Mouse (Mus musculus): ENCODE measurements around the gene Bcl2. TPM values are rescaled to one million over a fixed set of nuclear protein-coding genes. Genes with fewer than 3 reads are reported as not detected.

Bcl2 gene
- polyA plus RNA-seq, 1 experiment from 2014 or later, result 11.5 TPM

GRCm38 (mm10) chr1:106602941-106603340 lies 111.1 kb downstream of the Bcl2 start:
- peak; percentile 53; the same call in 1 of the 2 replicates for ATAC-seq (ENCODE audit: low FRiP score, low read depth)
- no peak overlapping the region for H3K9ac ChIP-seq
- no peaks in the 10 kb centered on the region for H3K27me3 ChIP-seq (replicated peaks)
- peaks cover 16% of the 10 kb centered on the region; the same call in 1 of the 2 replicates for H3K4me1 ChIP-seq
- no peak overlapping the region for H3K4me3 ChIP-seq
- WGBS, result 36% methylated on average over 6 of the region's 6 CpGs
- H3K36me3 ChIP-seq, result no peaks in the 10 kb centered on the region
- H3K27ac ChIP-seq, result no peak overlapping the region
- 0 out of 2 replicates have a peak overlapping the region, but pooled peaks have one; percentile 1 for H3K4me2 ChIP-seq (replicated peaks)
- no peaks in the 10 kb centered on the region for H3K9me3 ChIP-seq

- H3K36me3 ChIP-seq, result no peaks in the 10 kb centered on the region
- H3K27me3 ChIP-seq (replicated peaks), result no peaks in the 10 kb centered on the region
- H3K4me1 ChIP-seq, result peaks cover 16% of the 10 kb centered on the region; the same call in 1 of the 2 replicates
- WGBS, result 57% methylated on average over 5 of the region's 5 CpGs
- no peak overlapping the region for H3K9ac ChIP-seq
- H3K4me2 ChIP-seq (replicated peaks), result no peak overlapping the region
- no peak overlapping the region for H3K27ac ChIP-seq
- no peak overlapping the region for H3K4me3 ChIP-seq
- H3K9me3 ChIP-seq, result no peaks in the 10 kb centered on the region
- no peak for ATAC-seq (ENCODE audit: low FRiP score, low read depth)
Observed at GRCm38 (mm10) chr1:106602536-106602935, 111.5 kb downstream of the Bcl2 start.

- H3K27ac ChIP-seq, result no peak overlapping the region
- no peaks in the 10 kb centered on the region for H3K27me3 ChIP-seq (replicated peaks)
- H3K9me3 ChIP-seq, result no peaks in the 10 kb centered on the region
- no peak overlapping the region for H3K4me3 ChIP-seq
- no peaks in the 10 kb centered on the region for H3K36me3 ChIP-seq
- H3K9ac ChIP-seq, result no peak overlapping the region
- H3K4me1 ChIP-seq, result peaks cover 16% of the 10 kb centered on the region; the same call in 1 of the 2 replicates
- H3K4me2 ChIP-seq (replicated peaks), result no peak overlapping the region
- ATAC-seq (ENCODE audit: low FRiP score, low read depth), result no peak
- 90% methylated on average over 4 of the region's 4 CpGs for WGBS
Observed at GRCm38 (mm10) chr1:106601247-106601646, 112.8 kb downstream of the Bcl2 start.

GRCm38 (mm10) chr1:106600841-106601240 lies 113.2 kb downstream of the Bcl2 start:
- H3K27me3 ChIP-seq (replicated peaks), result no peaks in the 10 kb centered on the region
- no peaks in the 10 kb centered on the region for H3K9me3 ChIP-seq
- no peak overlapping the region for H3K27ac ChIP-seq
- H3K4me2 ChIP-seq (replicated peaks), result no peak overlapping the region
- no peak overlapping the region for H3K9ac ChIP-seq
- no peak for ATAC-seq (ENCODE audit: low FRiP score, low read depth)
- H3K36me3 ChIP-seq, result no peaks in the 10 kb centered on the region
- H3K4me1 ChIP-seq, result peaks cover 16% of the 10 kb centered on the region; the same call in 1 of the 2 replicates
- 85% methylated on average over 5 of the region's 5 CpGs for WGBS
- H3K4me3 ChIP-seq, result no peak overlapping the region

GRCm38 (mm10) chr1:106598292-106598583 lies 115.8 kb downstream of the Bcl2 start:
- H3K4me1 ChIP-seq, result peaks cover 11% of the 10 kb centered on the region; the same call in 1 of the 2 replicates
- H3K36me3 ChIP-seq, result no peaks in the 10 kb centered on the region
- no peak overlapping the region for H3K4me3 ChIP-seq
- WGBS, result 90% methylated on average over 2 of the region's 2 CpGs
- H3K27me3 ChIP-seq (replicated peaks), result no peaks in the 10 kb centered on the region
- no peaks in the 10 kb centered on the region for H3K9me3 ChIP-seq
- H3K27ac ChIP-seq, result no peak overlapping the region
- no peak overlapping the region for H3K9ac ChIP-seq
- ATAC-seq (ENCODE audit: low FRiP score, low read depth), result no peak
- H3K4me2 ChIP-seq (replicated peaks), result no peak overlapping the region

GRCm38 (mm10) chr1:106597575-106598291 lies 116.3 kb downstream of the Bcl2 start:
- Histone ChIP-seq H3K4me2 (replicated peaks) (no peak overlapping the region), H3K27me3 (replicated peaks) (no peaks in the 10 kb centered on the region), H3K4me1 (0 out of 2 replicates have a peak, but pooled peaks cover 6% of the 10 kb centered on the region), H3K9ac (no peak overlapping the region), H3K9me3 (no peaks in the 10 kb centered on the region), H3K4me3 (no peak overlapping the region), H3K27ac (no peak overlapping the region), H3K36me3 (no peaks in the 10 kb centered on the region)
- no peak for ATAC-seq (ENCODE audit: low FRiP score, low read depth)
- 89% methylated on average over 5 of the region's 5 CpGs for WGBS

GRCm38 (mm10) chr1:106596380-106596779 lies 117.7 kb downstream of the Bcl2 start:
- H3K27me3 ChIP-seq (replicated peaks), result no peaks in the 10 kb centered on the region
- H3K9ac ChIP-seq, result no peak overlapping the region
- H3K4me3 ChIP-seq, result no peak overlapping the region
- WGBS, result 98% methylated on average over 1 of the region's 1 CpGs
- ATAC-seq (ENCODE audit: low FRiP score, low read depth), result no peak
- H3K27ac ChIP-seq, result no peak overlapping the region
- H3K4me1 ChIP-seq, result no peaks in the 10 kb centered on the region
- H3K4me2 ChIP-seq (replicated peaks), result no peak overlapping the region
- H3K36me3 ChIP-seq, result no peaks in the 10 kb centered on the region
- H3K9me3 ChIP-seq, result no peaks in the 10 kb centered on the region

GRCm38 (mm10) chr1:106595286-106595885 lies 118.7 kb downstream of the Bcl2 start:
- Histone ChIP-seq H3K27me3 (replicated peaks) (no peaks in the 10 kb centered on the region), H3K27ac (no peak overlapping the region), H3K4me3 (no peak overlapping the region), H3K36me3 (no peaks in the 10 kb centered on the region), H3K4me2 (replicated peaks) (no peak overlapping the region), H3K9ac (no peak overlapping the region), H3K4me1 (no peaks in the 10 kb centered on the region), H3K9me3 (no peaks in the 10 kb centered on the region)
- ATAC-seq (ENCODE audit: low FRiP score, low read depth), result no peak
- 91% methylated on average over 6 of the region's 6 CpGs for WGBS

GRCm38 (mm10) chr1:106591180-106591774 lies 122.8 kb downstream of the Bcl2 start:
- Histone ChIP-seq H3K27me3 (replicated peaks) (no peaks in the 10 kb centered on the region), H3K9ac (no peak overlapping the region), H3K4me1 (no peaks in the 10 kb centered on the region), H3K4me2 (replicated peaks) (no peak overlapping the region), H3K9me3 (no peaks in the 10 kb centered on the region), H3K4me3 (no peak overlapping the region), H3K36me3 (no peaks in the 10 kb centered on the region), H3K27ac (no peak overlapping the region)
- ATAC-seq (ENCODE audit: low FRiP score, low read depth), result no peak
- WGBS, result 19% methylated on average over 2 of the region's 2 CpGs

GRCm38 (mm10) chr1:106589141-106589540 lies 124.9 kb downstream of the Bcl2 start:
- WGBS, result 79% methylated on average over 2 of the region's 2 CpGs
- no peak overlapping the region for H3K27ac ChIP-seq

GRCm38 (mm10) chr1:106587866-106588470 lies 126.1 kb downstream of the Bcl2 start:
- H3K9me3 ChIP-seq, result no peaks in the 10 kb centered on the region
- no peak overlapping the region for H3K4me2 ChIP-seq (replicated peaks)
- WGBS, result 91% methylated on average over 4 of the region's 4 CpGs
- no peak overlapping the region for H3K4me3 ChIP-seq
- no peaks in the 10 kb centered on the region for H3K36me3 ChIP-seq
- H3K4me1 ChIP-seq, result peaks cover 4% of the 10 kb centered on the region; the same call in 1 of the 2 replicates
- H3K9ac ChIP-seq, result no peak overlapping the region
- H3K27me3 ChIP-seq (replicated peaks), result no peaks in the 10 kb centered on the region
- H3K27ac ChIP-seq, result no peak overlapping the region
- no peak for ATAC-seq (ENCODE audit: low FRiP score, low read depth)

More at GRCm38 (mm10) chr1:106589141-106589540, 124.9 kb downstream of the Bcl2 start:
- no peak overlapping the region for H3K4me2 ChIP-seq (replicated peaks)
- H3K36me3 ChIP-seq, result no peaks in the 10 kb centered on the region
- H3K9ac ChIP-seq, result no peak overlapping the region
- no peak overlapping the region for H3K4me3 ChIP-seq
- H3K4me1 ChIP-seq, result no peaks in the 10 kb centered on the region
- H3K9me3 ChIP-seq, result no peaks in the 10 kb centered on the region
- H3K27me3 ChIP-seq (replicated peaks), result no peaks in the 10 kb centered on the region
- ATAC-seq (ENCODE audit: low FRiP score, low read depth), result no peak

GRCm38 (mm10) chr1:106586761-106587160 lies 127.3 kb downstream of the Bcl2 start:
- no peak overlapping the region for H3K4me2 ChIP-seq (replicated peaks)
- H3K27ac ChIP-seq, result no peak overlapping the region
- no peaks in the 10 kb centered on the region for H3K36me3 ChIP-seq
- H3K27me3 ChIP-seq (replicated peaks), result no peaks in the 10 kb centered on the region
- 29% methylated on average over 6 of the region's 6 CpGs for WGBS
- no peak for ATAC-seq (ENCODE audit: low FRiP score, low read depth)
- H3K4me3 ChIP-seq, result no peak overlapping the region
- H3K9ac ChIP-seq, result no peak overlapping the region
- H3K4me1 ChIP-seq, result peaks cover 7% of the 10 kb centered on the region; the same call in 1 of the 2 replicates
- H3K9me3 ChIP-seq, result no peaks in the 10 kb centered on the region

Data from neural tube, embryonic 12.5 days (tissue).